Mouse (Mus musculus) gastrocnemius, adult 2 months (tissue): ENCODE results near the gene 4932438A13Rik. TPM values are rescaled to one million over a fixed set of nuclear protein-coding genes. Genes with fewer than 3 reads are reported as not detected.

Source experiments
- DNase-seq: peaks from one replicate; pipeline ENCODE4 v3.0.0; 2022
- H3K27ac ChIP-seq: fragments of 200-600 bp; 2 replicates; pipeline ENCODE4 v1.8.1; 2022; ENCODE audit warnings: mild to moderate bottlenecking
- H3K4me3 ChIP-seq: fragments of 200-600 bp; 2 replicates; pipeline ENCODE4 v1.8.1; 2022; ENCODE audit warnings: mild to moderate bottlenecking, moderate library complexity
- CTCF ChIP-seq: fragments of 200-600 bp; IDR thresholded peaks from 2 replicates; pipeline ENCODE4 v1.8.1; 2022; ENCODE audit warnings: antibody characterized with exemption, mild to moderate bottlenecking, moderate library complexity
- intact Hi-C: fragments of 180-260 bp; cut with DNase I; formaldehyde crosslinking; loops from one replicate; pipeline ENCODE4 v1.15.1; 2025
- total RNA-seq, 2 experiments: library from RNA; stranded (reverse); gene quantifications; 2 replicates each; pipeline ENCODE4 v1.2.3; 2021

4932438A13Rik gene
- total RNA-seq, 2 experiments from 2014 or later: 32.8 to 32.9 TPM

DNA sequence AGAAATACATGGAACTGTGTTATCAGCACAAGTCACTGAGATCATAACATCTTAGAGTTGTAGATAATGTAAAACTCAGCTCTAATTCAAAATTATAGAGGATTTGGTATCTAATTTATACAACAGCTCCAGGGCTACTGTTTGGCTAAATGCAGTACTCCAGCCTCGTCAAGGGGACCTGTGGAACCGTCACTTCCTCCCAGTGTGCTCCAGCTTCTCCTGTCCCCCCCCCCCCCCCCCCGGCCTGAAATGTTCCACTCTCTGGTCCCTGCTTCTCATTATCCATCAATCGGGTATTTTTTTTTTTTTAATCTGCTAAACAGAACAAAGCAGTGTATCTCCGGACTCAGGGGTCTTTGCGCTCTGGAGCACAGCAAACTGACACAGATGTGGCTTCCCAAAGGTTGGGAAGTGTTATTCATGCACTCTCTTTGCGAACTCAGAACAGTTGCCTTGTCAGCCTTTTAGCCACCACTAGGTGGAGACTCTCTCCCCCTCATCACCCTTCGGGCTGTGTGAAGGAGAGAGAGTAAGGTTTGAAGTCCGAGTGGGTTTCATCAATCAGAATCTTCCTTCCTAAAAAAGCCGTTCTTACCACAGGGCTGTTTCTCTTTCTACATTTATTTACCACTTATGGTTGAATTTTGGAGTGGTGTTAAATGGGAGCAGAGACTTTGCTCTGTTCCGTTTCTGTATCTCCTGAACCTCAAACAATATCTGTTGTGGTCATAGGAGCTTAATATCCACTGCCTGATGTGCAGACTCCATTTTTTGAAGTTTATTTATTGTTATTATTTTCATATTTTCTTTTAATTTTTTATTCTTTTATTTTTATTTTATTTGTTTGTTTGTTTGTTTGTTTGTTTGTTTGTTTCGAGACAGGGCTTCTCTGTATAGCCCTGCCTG is 22.0 kb upstream of the 4932438A13Rik start:
- H3K27ac ChIP-seq: no peak overlapping the region
- DNase-seq: peak; percentile 58
- intact Hi-C loops: loop anchor here (10.0 kb wide), 1 partner anchor 364 kb away; no protein-coding TSS in a partner anchor
- H3K4me3 ChIP-seq: peak overlapping the region; percentile 13; the same call in 1 of the 2 replicates
- TF ChIP-seq CTCF: peak; percentile 87

DNA sequence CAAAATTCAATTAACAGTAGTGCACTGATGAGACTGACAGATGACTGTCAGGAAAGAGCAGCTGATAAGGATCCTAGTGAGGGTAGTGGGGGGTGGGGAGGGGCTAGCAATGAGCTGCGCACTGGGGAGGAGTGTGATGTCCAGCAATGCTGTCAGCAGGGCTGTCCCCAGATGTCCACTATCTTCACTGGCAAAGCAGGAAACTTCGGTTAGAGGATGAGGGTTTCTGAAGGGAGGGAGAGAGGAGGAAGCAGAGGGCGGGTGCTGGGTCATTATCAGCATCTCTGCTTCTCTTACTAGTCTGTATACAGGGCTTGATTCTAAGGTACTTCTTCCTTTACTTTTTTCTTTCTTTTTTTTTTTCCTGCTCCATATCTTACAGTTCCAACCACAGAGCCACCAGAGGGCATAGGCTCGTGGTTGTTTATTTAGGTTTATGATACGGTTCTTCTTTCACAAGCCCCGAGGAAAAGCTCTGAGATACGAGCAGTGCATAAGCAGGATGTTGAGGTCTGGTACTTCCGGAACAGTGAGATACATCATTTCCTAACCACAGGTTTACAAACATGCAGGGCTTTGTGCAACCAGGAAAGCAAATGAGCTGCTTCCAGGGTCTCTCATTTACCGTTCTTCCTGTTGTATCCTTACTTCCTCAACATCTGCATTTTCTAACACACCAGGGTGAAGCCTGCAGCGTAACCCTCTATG is 9.0 kb upstream of the 4932438A13Rik start:
- Histone ChIP-seq H3K27ac (no peak overlapping the region), H3K4me3 (peak overlapping the region; percentile 19)
- DNase-seq: no peak
- no peak for TF ChIP-seq CTCF
- intact Hi-C loops: no loop called here

DNA sequence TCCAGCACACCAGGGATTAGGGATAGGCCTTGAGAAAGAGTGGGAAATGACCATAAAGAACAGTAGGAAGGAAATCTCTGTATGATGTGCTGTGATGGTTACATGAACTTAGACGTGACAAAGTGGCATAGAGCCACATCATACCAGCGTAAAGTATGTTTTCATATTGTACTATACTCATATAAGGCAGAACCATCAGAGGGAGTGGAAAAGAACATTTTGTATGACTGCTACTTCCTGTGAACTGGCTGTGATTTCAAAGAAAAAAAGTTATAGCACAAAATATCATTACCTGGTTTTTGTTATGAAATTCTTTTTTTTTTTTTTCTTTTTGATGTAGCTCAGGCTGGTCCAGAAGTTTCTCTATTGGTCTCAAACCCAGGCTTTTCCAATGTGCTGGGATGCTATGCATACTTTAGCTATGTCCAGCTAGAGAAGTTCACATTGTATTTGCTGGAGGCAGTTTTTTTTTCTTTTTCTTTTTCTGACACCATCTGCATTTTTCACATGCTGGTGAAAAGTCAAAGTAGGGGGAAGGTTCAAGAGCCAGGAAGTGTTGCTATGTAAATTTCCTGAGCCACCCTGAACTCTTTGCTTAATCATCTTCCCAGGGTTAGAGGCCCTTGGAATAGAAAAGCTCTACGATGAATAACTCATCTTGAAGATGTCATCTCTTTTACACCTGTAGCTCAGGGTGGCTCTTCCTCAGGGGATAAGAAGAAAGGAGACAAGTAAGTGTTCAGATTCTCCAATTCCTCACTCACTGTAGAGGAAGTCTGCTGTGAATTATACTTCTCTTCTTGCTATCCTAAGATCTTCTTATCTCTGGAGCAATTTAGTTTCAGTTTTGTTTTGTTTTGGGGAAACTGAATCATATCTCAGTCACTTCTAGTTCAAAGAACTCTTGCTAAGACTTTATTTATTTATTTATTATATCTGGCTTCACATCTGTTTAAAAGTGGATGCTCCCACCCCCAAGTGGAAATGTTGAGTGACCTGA is 1.2 kb upstream of the 4932438A13Rik start:
- peak overlapping the region; percentile 92; the same call in 1 of the 2 replicates for H3K4me3 ChIP-seq
- intact Hi-C loops: no loop called here
- H3K27ac ChIP-seq: peak overlapping the region; percentile 97

DNA sequence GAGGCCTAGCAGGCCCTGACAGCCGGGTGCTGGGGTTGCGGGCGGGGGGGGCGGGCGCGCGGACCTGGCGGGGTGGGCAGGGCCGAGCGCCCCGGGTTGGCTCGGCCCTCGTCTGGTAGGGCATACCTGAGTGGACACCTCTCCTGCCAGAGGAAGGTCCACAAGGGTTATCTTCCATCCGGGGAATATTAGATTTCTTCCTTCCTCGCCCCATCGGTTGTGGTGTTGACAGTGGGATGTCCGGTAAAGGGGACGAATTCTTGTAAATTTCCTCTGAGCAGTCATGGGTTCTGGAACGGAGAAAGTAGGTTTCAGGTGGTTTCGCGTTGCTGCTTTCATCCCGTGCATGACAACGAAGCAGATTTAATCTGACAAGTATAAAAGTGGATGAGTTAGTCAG is 523 bp downstream of the 4932438A13Rik start:
- no peak for TF ChIP-seq CTCF
- DNase-seq: no peak
- H3K27ac ChIP-seq: peak overlapping the region; percentile 97

More for the DNA sequence above, 1.2 kb upstream of the 4932438A13Rik start:
- no peak for TF ChIP-seq CTCF
- DNase-seq: no peak

DNA sequence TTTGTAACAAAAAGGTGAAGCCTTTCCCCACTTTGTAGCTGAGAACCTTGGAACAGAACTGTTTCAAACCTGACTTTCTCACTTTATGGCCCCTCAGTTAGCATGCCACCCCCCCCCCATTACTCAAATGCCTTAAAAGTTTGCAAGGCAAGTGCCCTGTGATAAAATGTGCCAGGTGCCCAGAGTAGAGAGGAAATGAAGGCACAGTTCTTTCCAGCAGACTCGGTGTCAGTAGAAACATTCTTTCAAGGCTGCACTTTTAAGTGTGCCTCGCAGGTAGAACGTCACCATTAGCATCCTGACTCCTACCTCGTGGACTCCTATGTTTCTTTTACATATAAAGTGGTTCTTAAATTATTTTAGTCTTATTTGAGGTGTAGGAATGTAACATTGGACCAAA is 977 bp downstream of the 4932438A13Rik start:
- no peak for TF ChIP-seq CTCF
- intact Hi-C loops: no loop called here
- H3K4me3 ChIP-seq: peak overlapping the region; percentile 92
- peak overlapping the region; percentile 97 for H3K27ac ChIP-seq
- no peak for DNase-seq

More for the DNA sequence above, 523 bp downstream of the 4932438A13Rik start:
- peak overlapping the region; percentile 92 for H3K4me3 ChIP-seq
- intact Hi-C loops: no loop called here

DNA sequence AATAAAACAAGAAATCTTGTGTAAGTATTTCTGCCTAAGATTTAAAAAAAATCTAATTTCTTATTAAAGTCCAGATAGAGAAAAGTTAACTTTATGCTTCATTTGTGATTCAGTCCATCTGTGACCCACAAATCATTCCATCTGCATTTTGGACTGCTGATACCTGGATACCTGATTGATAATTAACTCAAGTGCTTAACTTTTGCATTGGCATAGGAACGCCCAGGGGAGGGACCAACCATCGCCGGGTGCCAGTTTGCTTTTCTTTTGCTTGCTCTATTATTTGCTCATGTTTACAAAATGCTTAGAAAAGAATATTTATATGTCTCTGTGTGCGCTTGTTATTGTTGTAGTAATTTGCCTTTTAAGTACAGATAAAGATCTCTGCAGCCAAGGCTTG is 1.6 kb downstream of the 4932438A13Rik start:
- no peak for TF ChIP-seq CTCF
- no peak overlapping the region for H3K4me3 ChIP-seq
- intact Hi-C loops: no loop called here
- DNase-seq: no peak
- no peak overlapping the region for H3K27ac ChIP-seq

DNA sequence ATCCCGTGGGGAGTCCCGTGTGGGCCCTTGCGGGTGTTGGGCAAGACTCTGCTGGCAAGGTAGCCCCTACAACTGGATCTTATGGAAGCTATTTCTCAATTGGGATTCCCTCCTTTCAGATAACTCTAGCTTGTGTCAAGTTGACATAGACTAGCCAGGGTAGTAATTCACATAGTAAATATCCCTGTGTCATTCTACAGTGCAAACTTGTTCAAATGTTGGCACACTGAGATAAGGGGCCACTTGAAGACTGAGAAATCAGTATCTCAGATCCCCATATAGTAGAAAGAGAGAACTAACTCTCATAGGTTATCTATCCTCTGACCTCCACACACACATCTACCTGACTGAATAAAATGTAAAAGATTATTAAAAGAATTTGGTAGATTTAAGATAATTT is 42.5 kb downstream of the 4932438A13Rik start:
- DNase-seq: no peak
- Histone ChIP-seq H3K27ac (no peak overlapping the region), H3K4me3 (no peak overlapping the region)
- no peak for TF ChIP-seq CTCF
- intact Hi-C loops: no loop called here

DNA sequence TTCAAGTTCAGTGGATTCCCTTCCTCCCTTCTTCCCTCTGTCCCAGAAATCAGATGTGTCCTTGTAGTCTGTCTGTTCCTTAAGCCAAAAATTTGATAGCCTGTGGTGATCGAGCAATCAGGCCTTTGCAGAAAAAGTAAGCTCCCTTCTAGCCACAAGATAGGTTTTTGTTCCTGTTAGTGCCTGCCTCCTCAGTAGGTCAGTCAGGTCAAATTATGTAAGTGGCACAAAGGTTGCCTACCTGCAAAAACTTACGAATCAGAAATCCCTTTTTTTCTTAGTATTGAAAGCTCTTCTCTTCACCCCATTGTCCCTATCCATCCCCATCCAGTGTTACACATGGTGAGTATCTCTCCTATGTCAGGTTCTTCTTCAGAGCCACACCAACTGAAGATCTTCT is 54.9 kb downstream of the 4932438A13Rik start:
- intact Hi-C loops: no loop called here
- DNase-seq: no peak
- Histone ChIP-seq H3K27ac (no peak overlapping the region), H3K4me3 (no peak overlapping the region)
- TF ChIP-seq CTCF: no peak

DNA sequence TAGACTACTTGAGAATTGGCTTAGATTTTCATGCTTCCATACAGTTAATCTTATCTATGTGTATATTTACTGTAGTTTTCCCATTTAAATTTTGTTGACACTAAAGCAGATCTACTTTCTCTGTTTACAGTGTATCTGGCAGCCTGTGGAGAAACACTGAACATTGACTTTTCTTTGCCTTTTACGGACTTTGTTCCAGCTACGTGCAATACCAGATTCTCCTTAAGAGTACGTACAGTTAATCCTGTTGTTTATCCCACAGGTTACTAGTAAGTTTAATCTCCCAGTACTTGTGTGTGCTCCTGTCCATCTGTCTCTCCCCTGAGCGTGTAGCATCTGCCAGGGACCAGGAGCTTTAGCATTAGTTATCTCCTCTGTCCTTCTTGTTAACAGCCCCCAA is 55.4 kb downstream of the 4932438A13Rik start:
- Histone ChIP-seq H3K4me3 (no peak overlapping the region), H3K27ac (no peak overlapping the region)
- no peak for TF ChIP-seq CTCF
- intact Hi-C loops: no loop called here
- DNase-seq: no peak

DNA sequence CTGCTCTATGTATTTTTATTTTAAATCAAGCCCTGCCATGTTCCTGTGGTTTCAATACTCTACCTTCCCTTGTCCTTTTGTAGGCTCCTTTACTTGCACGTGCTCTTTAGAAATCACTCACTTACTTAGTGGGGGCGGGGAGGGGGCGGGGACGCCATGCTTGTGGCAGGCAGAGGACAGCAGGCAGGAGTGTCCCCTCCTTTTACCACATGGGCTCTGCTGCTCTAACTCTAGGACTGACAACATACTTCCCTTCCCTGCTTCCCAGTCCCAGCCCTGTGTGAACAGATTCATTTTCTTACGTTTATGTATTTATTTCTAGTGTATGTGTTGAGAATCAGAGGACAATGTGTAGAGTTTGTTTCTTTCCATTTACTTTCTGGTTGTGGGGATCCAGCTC is 78.7 kb downstream of the 4932438A13Rik start:
- no peak overlapping the region for H3K27ac ChIP-seq
- no peak for TF ChIP-seq CTCF
- no peak overlapping the region for H3K4me3 ChIP-seq
- DNase-seq: no peak
- intact Hi-C loops: no loop called here

DNA sequence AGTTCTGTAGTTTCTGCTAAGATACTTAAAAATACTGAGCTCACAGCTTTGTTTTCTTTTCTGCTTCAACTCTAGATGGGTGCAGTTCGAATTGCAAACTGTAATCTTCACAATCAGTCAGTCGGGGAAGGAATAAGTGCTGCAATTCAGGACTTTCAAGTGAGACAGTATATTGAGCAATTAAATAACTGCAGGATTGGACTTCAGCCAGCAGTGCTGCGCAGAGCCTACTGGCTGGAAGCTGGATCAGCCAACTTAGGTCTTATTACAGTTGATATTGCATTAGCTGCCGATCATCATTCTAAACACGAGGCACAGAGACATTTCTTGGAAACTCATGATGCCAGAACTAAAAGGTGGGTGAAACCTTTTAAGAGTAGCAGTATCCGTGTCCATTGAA is 79.2 kb downstream of the 4932438A13Rik start:
- Histone ChIP-seq H3K27ac (no peak overlapping the region), H3K4me3 (no peak overlapping the region)
- TF ChIP-seq CTCF: no peak
- DNase-seq: peak; percentile 39
- intact Hi-C loops: no loop called here

DNA sequence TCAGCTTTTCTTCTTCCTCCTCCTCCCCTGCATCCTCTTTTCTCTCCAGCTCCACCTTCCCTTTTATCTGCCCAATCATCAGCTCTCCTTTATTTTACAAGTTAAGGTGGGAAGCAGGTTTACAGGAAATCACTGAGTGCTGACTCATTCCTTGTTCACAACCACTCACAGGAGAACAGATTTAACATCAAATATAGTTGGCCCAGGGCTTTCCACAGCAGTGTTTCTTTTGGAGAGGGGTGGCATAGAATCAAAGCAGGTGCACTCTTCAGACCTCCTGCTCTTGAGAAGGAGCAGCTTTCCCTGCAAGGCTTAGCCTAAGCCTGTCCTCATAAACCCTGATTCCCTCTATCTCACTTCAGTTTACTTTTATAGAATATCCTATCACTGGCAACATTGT is 80.8 kb downstream of the 4932438A13Rik start:
- no peak for DNase-seq
- intact Hi-C loops: no loop called here
- TF ChIP-seq CTCF: no peak
- H3K27ac ChIP-seq: no peak overlapping the region
- no peak overlapping the region for H3K4me3 ChIP-seq
